Mouse (Mus musculus): Measurements from ENCODE around the gene Esyt1. TPM values are rescaled to one million over a fixed set of nuclear protein-coding genes. Genes with fewer than 3 reads are reported as not detected.
A peak's percentile ranks its signal among the peaks of the same experiment; 100 is the strongest.

Esyt1 gene
- polyA plus RNA-seq, 1 experiment from 2014 or later = 43.3 TPM

DNA sequence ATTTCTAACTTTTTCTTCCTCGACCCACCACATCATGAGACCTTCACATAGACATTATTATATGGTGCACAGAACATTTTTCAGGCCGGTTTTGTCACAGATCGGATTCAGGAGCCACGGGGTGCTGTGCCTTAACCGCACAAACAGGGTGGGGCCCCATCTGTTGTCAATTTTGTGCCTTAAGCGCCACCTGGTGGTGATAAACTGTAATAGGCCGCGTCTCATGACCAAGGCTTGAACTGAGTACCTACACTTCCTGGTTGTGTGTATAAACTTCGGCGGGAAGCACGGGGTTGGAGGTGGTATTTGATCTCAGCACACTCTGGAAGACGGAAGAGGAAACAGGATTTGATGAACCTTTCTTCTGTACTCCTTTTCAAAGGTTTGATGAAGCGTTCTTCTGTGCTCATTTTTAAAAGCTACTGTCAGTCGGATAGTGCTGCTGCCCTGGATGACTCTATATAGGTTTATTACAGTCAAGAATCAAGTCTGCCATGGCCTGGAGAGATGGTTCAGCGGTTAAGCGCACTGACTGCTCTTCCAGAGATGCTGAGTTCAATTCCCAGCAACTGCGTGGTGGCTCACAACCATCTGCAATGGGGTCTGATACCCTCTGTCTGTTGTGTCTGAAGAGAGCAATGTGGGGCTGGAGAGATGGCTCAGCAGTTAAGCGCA, 10.7 kb upstream of the Esyt1 start:
- 13% methylated on average over 18 of the region's 18 CpGs for WGBS
- Histone ChIP-seq H3K4me2 (replicated peaks) (peak overlapping the region; percentile 45), H3K4me3 (replicated peaks) (peak overlapping the region; percentile 19), H3K27me3 (no peaks in the 10 kb centered on the region), H3K27ac (replicated peaks) (peak overlapping the region; percentile 82), H3K36me3 (peaks cover 5% of the 10 kb centered on the region; the same call in 1 of the 2 replicates), H3K9ac (no peak overlapping the region), H3K9me3 (replicated peaks) (no peaks in the 10 kb centered on the region), H3K4me1 (peaks cover 10% of the 10 kb centered on the region; the same call in 1 of the 2 replicates)
- ATAC-seq (ENCODE audit: insufficient number of reproducible peaks, low FRiP score, low TSS enrichment, low read depth) = peak; percentile 93

DNA sequence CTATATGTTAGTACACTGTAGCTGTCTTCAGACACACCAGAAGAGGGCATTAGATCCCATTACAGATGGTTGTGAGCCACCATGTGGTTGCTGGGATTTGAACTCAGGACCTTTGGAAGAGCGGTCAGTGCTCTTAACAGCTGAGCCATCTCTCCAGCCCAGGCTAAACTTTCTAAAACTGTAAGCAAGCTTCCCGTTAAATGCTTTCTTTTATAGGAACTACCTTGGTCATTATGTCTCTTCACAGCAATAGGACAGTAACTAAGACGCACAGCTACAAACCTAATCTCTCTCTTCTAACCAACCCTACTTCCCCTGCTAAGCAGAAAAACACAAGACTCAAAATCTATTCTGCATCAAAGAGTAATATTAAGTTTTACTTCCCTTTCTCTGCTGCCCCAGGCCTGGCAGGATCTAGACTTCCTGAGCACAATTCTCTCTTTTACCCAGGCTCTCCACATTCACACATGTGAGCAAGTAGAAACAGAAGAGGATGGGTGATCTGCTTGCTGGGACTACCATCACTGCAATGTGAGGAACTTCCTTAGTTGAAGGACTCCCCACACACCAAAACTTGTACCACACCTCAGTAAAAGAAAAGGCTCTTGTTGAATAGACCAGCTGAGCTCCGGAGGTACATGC, 10.1 kb upstream of the Esyt1 start:
- Histone ChIP-seq H3K36me3 (no peaks in the 10 kb centered on the region), H3K9me3 (replicated peaks) (no peaks in the 10 kb centered on the region), H3K4me1 (peaks cover 10% of the 10 kb centered on the region; the same call in 1 of the 2 replicates), H3K4me3 (replicated peaks) (peak overlapping the region; percentile 19; the same call in 1 of the 2 replicates), H3K4me2 (replicated peaks) (peak overlapping the region; percentile 45), H3K9ac (no peak overlapping the region), H3K27ac (replicated peaks) (peak overlapping the region; percentile 82), H3K27me3 (no peaks in the 10 kb centered on the region)
- peak; percentile 13; the same call in 1 of the 2 replicates for ATAC-seq (ENCODE audit: insufficient number of reproducible peaks, low FRiP score, low TSS enrichment, low read depth)
- WGBS = 67% methylated on average over 4 of the region's 4 CpGs

DNA sequence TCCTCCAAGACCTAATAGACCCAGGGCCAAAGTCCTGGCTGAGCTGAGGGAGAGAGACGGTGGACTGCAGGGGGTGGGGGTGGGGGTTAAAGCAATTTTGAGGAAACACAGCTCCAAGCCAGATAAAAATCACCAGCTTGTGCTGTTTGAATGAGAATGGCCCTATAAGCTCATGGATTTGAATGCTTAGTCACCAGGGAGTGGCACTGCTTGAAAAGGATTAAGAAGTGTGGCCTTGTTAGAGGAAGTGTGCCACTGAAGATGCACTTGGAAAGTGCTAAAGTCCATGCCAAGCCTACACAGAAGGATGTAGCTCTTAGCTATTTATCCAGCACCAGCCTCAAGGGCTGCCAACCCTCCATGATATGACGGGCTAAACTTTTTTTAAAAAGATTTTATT, 9.5 kb upstream of the Esyt1 start:
- Histone ChIP-seq H3K27me3 (no peaks in the 10 kb centered on the region), H3K36me3 (no peaks in the 10 kb centered on the region), H3K9ac (no peak overlapping the region), H3K4me1 (peaks cover 10% of the 10 kb centered on the region; the same call in 1 of the 2 replicates), H3K9me3 (replicated peaks) (no peaks in the 10 kb centered on the region), H3K4me2 (replicated peaks) (no peak overlapping the region), H3K4me3 (replicated peaks) (no peak overlapping the region), H3K27ac (replicated peaks) (no peak overlapping the region)
- WGBS = 84% methylated on average over 2 of the region's 2 CpGs
- ATAC-seq (ENCODE audit: insufficient number of reproducible peaks, low FRiP score, low TSS enrichment, low read depth) = no peak

DNA sequence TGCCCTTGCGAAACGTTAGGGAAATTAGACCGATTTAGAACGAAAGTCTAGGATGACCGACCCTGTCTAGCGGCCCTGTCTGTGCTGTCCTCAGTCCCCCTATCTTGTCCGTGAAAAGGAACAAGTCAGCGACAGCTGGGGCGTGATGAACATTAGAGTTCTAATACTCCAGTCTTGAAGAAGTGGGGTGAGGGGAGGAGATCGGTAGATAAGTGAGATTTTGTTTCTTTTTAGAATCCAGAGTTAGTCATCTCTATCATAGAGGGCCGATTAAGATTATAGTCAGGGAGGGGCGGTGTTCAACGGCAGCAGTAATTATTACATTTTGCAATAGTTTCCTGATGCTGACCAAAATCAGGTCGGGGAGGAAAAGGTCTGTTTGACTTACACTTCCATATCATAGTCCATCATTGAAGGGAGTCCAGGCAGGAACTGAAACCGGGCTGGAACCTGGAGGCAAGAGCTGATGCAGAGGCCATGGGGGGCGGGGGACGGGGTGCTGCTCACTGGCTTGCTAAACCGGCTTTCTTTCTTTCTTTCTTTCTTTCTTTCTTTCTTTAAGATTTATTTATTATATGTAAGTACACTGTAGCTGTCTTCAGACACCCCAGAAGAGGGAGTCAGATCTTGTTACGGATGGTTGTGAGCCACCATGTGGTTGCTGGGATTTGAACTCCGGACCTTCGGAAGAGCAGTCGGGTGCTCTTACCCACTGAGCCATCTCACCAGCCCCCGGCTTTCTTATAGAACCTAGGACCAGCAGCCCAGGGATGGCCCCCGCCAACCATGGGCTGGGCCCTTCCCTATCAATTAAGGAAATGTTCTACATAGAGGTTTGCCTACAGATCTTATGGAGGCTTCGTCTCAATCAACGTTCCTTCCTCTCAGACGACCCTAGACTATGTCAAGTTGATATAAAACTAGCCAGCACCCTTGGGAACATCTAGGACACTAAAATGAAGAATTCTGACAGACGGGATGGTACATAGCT, 990 bp upstream of the Esyt1 start:
- Histone ChIP-seq H3K27ac (replicated peaks) (peak overlapping the region; percentile 91), H3K4me1 (peaks cover 15% of the 10 kb centered on the region), H3K36me3 (peaks cover 6% of the 10 kb centered on the region; the same call in 1 of the 2 replicates), H3K4me2 (replicated peaks) (peak overlapping the region; percentile 98), H3K9me3 (replicated peaks) (no peaks in the 10 kb centered on the region), H3K9ac (peak overlapping the region; percentile 12; the same call in 1 of the 2 replicates), H3K27me3 (no peaks in the 10 kb centered on the region; the same call in none of the 2 replicates), H3K4me3 (replicated peaks) (peak overlapping the region; percentile 90)
- 25% methylated on average over 28 of the region's 28 CpGs for WGBS
- no peak for ATAC-seq (ENCODE audit: insufficient number of reproducible peaks, low FRiP score, low TSS enrichment, low read depth)

DNA sequence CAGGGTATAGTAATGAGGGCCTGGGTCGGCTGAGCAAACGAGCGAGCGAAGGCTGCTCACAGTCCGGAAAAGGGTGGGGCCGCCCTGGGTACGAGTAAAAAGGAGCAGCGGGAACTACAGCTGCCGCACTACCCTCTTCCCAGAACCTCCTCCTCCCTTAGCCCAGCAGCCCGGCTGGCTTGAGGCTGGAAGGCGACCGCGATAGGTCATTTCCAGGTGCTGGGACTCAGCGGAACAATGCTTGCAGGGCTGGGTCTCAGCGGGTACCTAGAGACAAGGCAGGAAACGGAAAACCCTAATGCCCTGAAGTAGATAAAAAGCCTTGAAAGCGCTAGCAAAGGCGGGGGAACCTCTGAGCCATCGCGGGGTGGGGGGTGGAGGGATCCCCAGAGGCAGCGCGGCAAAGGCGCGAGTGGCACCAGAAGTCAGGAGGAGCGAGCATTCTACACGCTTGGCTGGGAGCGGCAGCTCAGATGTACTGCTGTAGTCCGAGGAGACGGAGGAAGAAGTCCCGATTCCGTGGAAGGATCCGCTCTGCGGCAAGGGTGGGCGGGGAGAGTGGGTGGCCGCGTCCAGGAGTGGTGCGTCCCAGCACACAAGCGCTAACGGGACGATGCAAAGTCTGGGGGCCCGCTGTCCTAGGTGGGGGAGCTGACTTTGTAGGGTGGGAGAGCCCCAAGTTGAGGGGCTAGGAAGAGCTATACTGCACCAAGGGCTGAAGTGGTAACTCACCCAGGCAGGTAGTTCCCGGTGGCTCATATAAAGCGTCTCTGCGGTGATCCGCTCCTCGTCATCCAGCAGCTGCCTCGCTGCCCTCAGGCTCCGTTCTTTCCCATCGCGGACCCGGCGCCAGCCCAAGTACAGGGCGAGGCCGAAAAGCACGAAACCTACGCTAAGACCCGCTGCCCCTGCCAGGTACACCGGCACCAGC, 674 bp downstream of the Esyt1 start:
- WGBS = under 1% methylated on average over 58 of the region's 58 CpGs
- peak; percentile 4; the same call in 1 of the 2 replicates for ATAC-seq (ENCODE audit: insufficient number of reproducible peaks, low FRiP score, low TSS enrichment, low read depth)
- Histone ChIP-seq H3K9ac (peak overlapping the region; percentile 79), H3K27ac (replicated peaks) (peak overlapping the region; percentile 91), H3K27me3 (no peaks in the 10 kb centered on the region; the same call in none of the 2 replicates), H3K4me1 (peaks cover 15% of the 10 kb centered on the region), H3K9me3 (replicated peaks) (no peaks in the 10 kb centered on the region), H3K4me3 (replicated peaks) (peak overlapping the region; percentile 90), H3K4me2 (replicated peaks) (peak overlapping the region; percentile 98), H3K36me3 (peaks cover 23% of the 10 kb centered on the region)

DNA sequence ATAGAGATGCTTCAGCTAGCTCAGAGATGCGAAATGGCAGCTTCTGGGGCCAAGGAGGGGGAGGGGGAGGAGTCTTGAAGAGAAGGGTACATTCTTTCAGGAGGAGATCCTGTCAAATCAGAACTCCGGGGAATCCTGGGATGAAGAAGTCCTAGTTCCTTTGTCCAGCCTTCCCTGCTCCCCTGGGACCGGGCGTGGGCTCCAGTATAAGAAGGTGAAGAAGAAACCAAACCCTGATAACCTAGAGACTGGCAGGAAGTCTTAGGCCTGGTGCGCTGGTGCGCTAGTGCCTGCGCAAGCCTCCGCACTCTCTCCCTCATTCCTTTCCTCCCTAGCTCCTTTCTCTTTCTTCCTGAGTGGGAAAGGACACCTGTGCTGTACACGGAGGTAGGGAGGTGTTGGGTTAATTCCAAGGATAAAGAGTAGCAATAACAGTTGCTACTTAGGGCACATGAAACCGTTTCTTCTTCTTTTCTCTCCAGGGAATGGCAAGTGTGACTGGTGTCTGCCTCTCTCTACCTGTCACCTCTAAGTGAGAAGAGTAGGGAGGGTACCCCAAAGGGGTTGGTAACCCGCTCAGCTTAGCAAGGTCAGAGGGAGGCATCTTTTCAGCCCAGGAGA, 1.4 kb downstream of the Esyt1 start:
- Histone ChIP-seq H3K9me3 (replicated peaks) (no peaks in the 10 kb centered on the region), H3K9ac (peak overlapping the region; percentile 79; the same call in 1 of the 2 replicates), H3K36me3 (peaks cover 30% of the 10 kb centered on the region), H3K4me3 (replicated peaks) (peak overlapping the region; percentile 90), H3K27me3 (no peaks in the 10 kb centered on the region; the same call in none of the 2 replicates), H3K27ac (replicated peaks) (peak overlapping the region; percentile 91), H3K4me2 (replicated peaks) (peak overlapping the region; percentile 98), H3K4me1 (peaks cover 15% of the 10 kb centered on the region)
- ATAC-seq (ENCODE audit: insufficient number of reproducible peaks, low FRiP score, low TSS enrichment, low read depth) = no peak
- WGBS = 16% methylated on average over 11 of the region's 11 CpGs

DNA sequence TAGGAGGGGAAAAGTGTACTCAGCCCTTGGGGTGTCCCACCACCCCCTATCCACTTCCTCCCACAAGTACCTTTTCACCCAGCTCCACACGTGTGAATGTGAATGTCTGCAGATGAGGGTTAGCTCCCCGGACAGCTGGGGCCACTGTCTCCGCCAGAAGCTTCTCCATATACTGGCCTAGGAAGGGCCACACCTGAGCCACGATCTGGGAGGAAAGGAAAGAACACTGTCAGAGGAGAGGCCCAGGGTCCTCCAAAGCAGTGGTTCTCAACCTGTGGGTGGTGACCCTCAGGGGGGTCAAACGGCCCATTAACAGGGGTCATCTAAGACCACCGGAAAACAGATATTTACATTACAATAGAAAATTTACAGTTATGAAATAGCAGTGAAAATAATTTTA, 3.3 kb downstream of the Esyt1 start:
- WGBS = 77% methylated on average over 6 of the region's 6 CpGs
- ATAC-seq (ENCODE audit: insufficient number of reproducible peaks, low FRiP score, low TSS enrichment, low read depth) = no peak
- peaks cover 7% of the 10 kb centered on the region for H3K27me3 ChIP-seq

DNA sequence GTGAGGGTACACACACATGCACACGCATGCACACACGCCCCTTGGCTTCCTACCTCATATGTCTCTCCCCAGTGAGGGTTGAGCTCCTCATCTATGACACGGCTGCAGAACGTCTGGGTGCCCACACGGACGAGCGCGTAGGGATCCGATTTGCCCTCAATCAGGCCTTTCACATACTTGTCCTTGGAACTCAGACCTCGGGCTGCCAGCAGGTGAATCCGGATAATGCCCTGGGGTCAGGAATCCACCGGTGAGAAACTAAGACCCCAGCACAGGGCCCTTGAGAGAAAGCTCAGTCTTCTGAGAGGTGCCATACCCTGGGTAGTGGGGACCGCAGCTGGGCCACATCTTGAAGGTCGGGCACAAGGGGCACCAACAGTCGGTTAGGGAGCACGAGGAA, 5.1 kb downstream of the Esyt1 start:
- no peak overlapping the region for H3K4me3 ChIP-seq (replicated peaks)
- H3K9ac ChIP-seq = no peak overlapping the region
- peaks cover 57% of the 10 kb centered on the region for H3K36me3 ChIP-seq
- H3K27ac ChIP-seq (replicated peaks) = no peak overlapping the region
- no peaks in the 10 kb centered on the region for H3K9me3 ChIP-seq (replicated peaks)
- peaks cover 13% of the 10 kb centered on the region for H3K4me1 ChIP-seq
- peaks cover 12% of the 10 kb centered on the region for H3K27me3 ChIP-seq
- WGBS = 81% methylated on average over 16 of the region's 16 CpGs
- no peak overlapping the region for H3K4me2 ChIP-seq (replicated peaks)
- ATAC-seq (ENCODE audit: insufficient number of reproducible peaks, low FRiP score, low TSS enrichment, low read depth) = no peak

More for the DNA sequence above, 3.3 kb downstream of the Esyt1 start:
- H3K4me2 ChIP-seq (replicated peaks) = no peak overlapping the region
- peaks cover 45% of the 10 kb centered on the region for H3K36me3 ChIP-seq
- H3K9me3 ChIP-seq (replicated peaks) = no peaks in the 10 kb centered on the region
- H3K27ac ChIP-seq (replicated peaks) = no peak overlapping the region
- no peak overlapping the region for H3K4me3 ChIP-seq (replicated peaks)
- peaks cover 17% of the 10 kb centered on the region for H3K4me1 ChIP-seq
- H3K9ac ChIP-seq = no peak overlapping the region

DNA sequence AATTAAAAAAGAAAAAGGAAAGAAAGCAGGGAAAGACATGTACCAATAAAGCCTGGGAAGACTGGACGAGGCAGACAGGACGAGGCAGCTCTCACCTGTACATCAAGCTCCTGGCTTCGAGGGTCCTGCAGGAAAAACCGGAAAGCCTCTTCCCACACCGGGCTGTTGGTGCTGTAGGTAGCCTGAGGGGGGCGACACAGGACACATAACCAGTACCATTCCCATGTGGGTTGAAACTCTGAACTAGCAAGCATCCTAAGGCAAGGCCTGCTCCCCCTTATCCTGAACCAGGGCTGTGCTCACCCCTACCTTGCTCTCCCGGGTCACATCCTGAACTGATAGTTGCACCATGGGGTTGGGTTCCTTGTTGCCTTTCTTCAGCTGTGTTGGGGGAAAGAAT, 6.8 kb downstream of the Esyt1 start:
- H3K4me1 ChIP-seq = peaks cover 4% of the 10 kb centered on the region; the same call in 1 of the 2 replicates
- 64% methylated on average over 7 of the region's 7 CpGs for WGBS
- no peak overlapping the region for H3K4me2 ChIP-seq (replicated peaks)
- no peaks in the 10 kb centered on the region for H3K9me3 ChIP-seq (replicated peaks)
- no peak overlapping the region for H3K4me3 ChIP-seq (replicated peaks)
- ATAC-seq (ENCODE audit: insufficient number of reproducible peaks, low FRiP score, low TSS enrichment, low read depth) = no peak
- no peak overlapping the region for H3K27ac ChIP-seq (replicated peaks)
- peaks cover 70% of the 10 kb centered on the region for H3K36me3 ChIP-seq
- peaks cover 12% of the 10 kb centered on the region for H3K27me3 ChIP-seq
- no peak overlapping the region for H3K9ac ChIP-seq

DNA sequence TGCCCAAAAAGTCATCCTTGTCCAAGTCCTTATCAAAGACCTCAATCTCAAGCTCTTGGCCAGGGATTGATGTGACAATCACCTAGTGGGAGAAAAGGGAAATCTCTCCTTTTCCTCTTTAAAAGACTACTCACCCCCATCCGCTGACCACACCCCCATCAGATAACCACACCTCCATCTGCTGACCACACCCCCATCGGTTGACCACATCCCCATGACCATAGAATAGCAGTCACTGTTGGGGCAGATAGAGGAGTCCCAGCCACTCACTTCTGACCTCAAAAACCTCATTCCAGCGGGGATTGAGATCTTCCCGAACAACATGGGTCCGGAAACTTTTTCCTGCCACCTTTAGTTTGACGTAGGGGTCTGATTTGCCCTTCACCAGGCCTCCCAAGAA, 9.0 kb downstream of the Esyt1 start:
- no peak for ATAC-seq (ENCODE audit: insufficient number of reproducible peaks, low FRiP score, low TSS enrichment, low read depth)
- no peaks in the 10 kb centered on the region for H3K9me3 ChIP-seq (replicated peaks)
- H3K27ac ChIP-seq (replicated peaks) = no peak overlapping the region
- H3K27me3 ChIP-seq = peaks cover 12% of the 10 kb centered on the region
- H3K9ac ChIP-seq = no peak overlapping the region
- H3K36me3 ChIP-seq = peaks cover 82% of the 10 kb centered on the region
- H3K4me2 ChIP-seq (replicated peaks) = no peak overlapping the region
- 0 out of 2 replicates have a peak, but pooled peaks cover 4% of the 10 kb centered on the region for H3K4me1 ChIP-seq
- no peak overlapping the region for H3K4me3 ChIP-seq (replicated peaks)
- 33% methylated on average over 6 of the region's 6 CpGs for WGBS
